Mouse (Mus musculus): ENCODE results near the gene Vps52. TPM values are rescaled to one million over a fixed set of nuclear protein-coding genes. Genes with fewer than 3 reads are reported as not detected.

Vps52 gene
- polyA plus RNA-seq, 1 experiment: 58.0 TPM

GRCm38 (mm10) chr17:33954646-33955554 lies 712 bp upstream of the Vps52 start:
- no peak for DNase-seq (ENCODE audit: low read depth in 1 of 2, low spot score in 2 of 2)
- no peaks in the 10 kb centered on the region for H3K27me3 ChIP-seq (ENCODE audit: control insufficient read depth, insufficient read depth, low read length)
- peak overlapping the region; percentile 85 for H3K4me3 ChIP-seq (ENCODE audit: extremely low read depth, insufficient read depth, insufficient read length)
- TF ChIP-seq POLR2A (IDR thresholded peaks at IDR 0.05; ENCODE audit: low read depth, low read length): no peak
- TF ChIP-seq CTCF (IDR thresholded peaks at IDR 0.05; ENCODE audit: extremely low read depth, insufficient read depth, insufficient read length, insufficient replicate concordance): no peak
- 2% methylated on average over 33 of the region's 33 CpGs for WGBS
- peaks cover 11% of the 10 kb centered on the region; the same call in 1 of the 2 replicates for H3K4me1 ChIP-seq (ENCODE audit: control insufficient read depth, insufficient read depth, insufficient read length)
- peaks cover 21% of the 10 kb centered on the region for H3K36me3 ChIP-seq (ENCODE audit: control insufficient read depth, insufficient read depth, low read length)
- H3K27ac ChIP-seq (ENCODE audit: insufficient read depth, low read length): peak overlapping the region; percentile 81

GRCm38 (mm10) chr17:33956336-33956735 lies 724 bp downstream of the Vps52 start:
- WGBS: 8% methylated on average over 10 of the region's 10 CpGs
- Histone ChIP-seq H3K4me3 (ENCODE audit: extremely low read depth, insufficient read depth, insufficient read length) (peak overlapping the region; percentile 90), H3K4me1 (ENCODE audit: control insufficient read depth, insufficient read depth, insufficient read length) (peaks cover 4% of the 10 kb centered on the region; the same call in 1 of the 2 replicates), H3K27me3 (ENCODE audit: control insufficient read depth, insufficient read depth, low read length) (no peaks in the 10 kb centered on the region), H3K27ac (ENCODE audit: insufficient read depth, low read length) (peak overlapping the region; percentile 95), H3K36me3 (ENCODE audit: control insufficient read depth, insufficient read depth, low read length) (peaks cover 30% of the 10 kb centered on the region)
- TF ChIP-seq CTCF (IDR thresholded peaks at IDR 0.05; ENCODE audit: extremely low read depth, insufficient read depth, insufficient read length, insufficient replicate concordance) (no peak), POLR2A (IDR thresholded peaks at IDR 0.05; ENCODE audit: low read depth, low read length) (no peak)
- DNase-seq (ENCODE audit: low read depth in 1 of 2, low spot score in 2 of 2): no peak

GRCm38 (mm10) chr17:33957493-33957892 lies 1.9 kb downstream of the Vps52 start:
- no peak overlapping the region for H3K4me3 ChIP-seq (ENCODE audit: extremely low read depth, insufficient read depth, insufficient read length)
- H3K36me3 ChIP-seq (ENCODE audit: control insufficient read depth, insufficient read depth, low read length): peaks cover 37% of the 10 kb centered on the region
- no peak for DNase-seq (ENCODE audit: low read depth in 1 of 2, low spot score in 2 of 2)
- no peak overlapping the region for H3K27ac ChIP-seq (ENCODE audit: insufficient read depth, low read length)
- WGBS: 54% methylated on average over 6 of the region's 6 CpGs
- H3K27me3 ChIP-seq (ENCODE audit: control insufficient read depth, insufficient read depth, low read length): no peaks in the 10 kb centered on the region
- peaks cover 4% of the 10 kb centered on the region; the same call in 1 of the 2 replicates for H3K4me1 ChIP-seq (ENCODE audit: control insufficient read depth, insufficient read depth, insufficient read length)
- TF ChIP-seq CTCF (IDR thresholded peaks at IDR 0.05; ENCODE audit: extremely low read depth, insufficient read depth, insufficient read length, insufficient replicate concordance): no peak
- TF ChIP-seq POLR2A (IDR thresholded peaks at IDR 0.05; ENCODE audit: low read depth, low read length): no peak

GRCm38 (mm10) chr17:33958451-33958850 lies 2.8 kb downstream of the Vps52 start:
- H3K36me3 ChIP-seq (ENCODE audit: control insufficient read depth, insufficient read depth, low read length): peaks cover 33% of the 10 kb centered on the region
- DNase-seq (ENCODE audit: low read depth in 1 of 2, low spot score in 2 of 2): no peak
- TF ChIP-seq CTCF (IDR thresholded peaks at IDR 0.05; ENCODE audit: extremely low read depth, insufficient read depth, insufficient read length, insufficient replicate concordance): no peak
- TF ChIP-seq POLR2A (IDR thresholded peaks at IDR 0.05; ENCODE audit: low read depth, low read length): no peak
- H3K27ac ChIP-seq (ENCODE audit: insufficient read depth, low read length): no peak overlapping the region
- H3K4me1 ChIP-seq (ENCODE audit: control insufficient read depth, insufficient read depth, insufficient read length): no peaks in the 10 kb centered on the region
- H3K27me3 ChIP-seq (ENCODE audit: control insufficient read depth, insufficient read depth, low read length): no peaks in the 10 kb centered on the region
- no peak overlapping the region for H3K4me3 ChIP-seq (ENCODE audit: extremely low read depth, insufficient read depth, insufficient read length)
- WGBS: 98% methylated on average over 11 of the region's 11 CpGs

- no peaks in the 10 kb centered on the region for H3K27me3 ChIP-seq (ENCODE audit: control insufficient read depth, insufficient read depth, low read length)
- DNase-seq (ENCODE audit: low read depth in 1 of 2, low spot score in 2 of 2): no peak
- peaks cover 33% of the 10 kb centered on the region for H3K36me3 ChIP-seq (ENCODE audit: control insufficient read depth, insufficient read depth, low read length)
- WGBS: 96% methylated on average over 13 of the region's 13 CpGs
- TF ChIP-seq POLR2A (IDR thresholded peaks at IDR 0.05; ENCODE audit: low read depth, low read length) (no peak), CTCF (IDR thresholded peaks at IDR 0.05; ENCODE audit: extremely low read depth, insufficient read depth, insufficient read length, insufficient replicate concordance) (no peak)
- H3K27ac ChIP-seq (ENCODE audit: insufficient read depth, low read length): no peak overlapping the region
- no peaks in the 10 kb centered on the region for H3K4me1 ChIP-seq (ENCODE audit: control insufficient read depth, insufficient read depth, insufficient read length)
- no peak overlapping the region for H3K4me3 ChIP-seq (ENCODE audit: extremely low read depth, insufficient read depth, insufficient read length)
Observed at GRCm38 (mm10) chr17:33959135-33959534, 3.5 kb downstream of the Vps52 start.

GRCm38 (mm10) chr17:33959948-33960347 lies 4.3 kb downstream of the Vps52 start:
- H3K36me3 ChIP-seq (ENCODE audit: control insufficient read depth, insufficient read depth, low read length): peaks cover 33% of the 10 kb centered on the region
- TF ChIP-seq CTCF (IDR thresholded peaks at IDR 0.05; ENCODE audit: extremely low read depth, insufficient read depth, insufficient read length, insufficient replicate concordance) (no peak), POLR2A (IDR thresholded peaks at IDR 0.05; ENCODE audit: low read depth, low read length) (no peak)
- H3K4me1 ChIP-seq (ENCODE audit: control insufficient read depth, insufficient read depth, insufficient read length): no peaks in the 10 kb centered on the region

GRCm38 (mm10) chr17:33962876-33963275 lies 7.3 kb downstream of the Vps52 start:
- Histone ChIP-seq H3K27ac (ENCODE audit: insufficient read depth, low read length) (no peak overlapping the region), H3K27me3 (ENCODE audit: control insufficient read depth, insufficient read depth, low read length) (no peaks in the 10 kb centered on the region), H3K4me1 (ENCODE audit: control insufficient read depth, insufficient read depth, insufficient read length) (no peaks in the 10 kb centered on the region), H3K36me3 (ENCODE audit: control insufficient read depth, insufficient read depth, low read length) (peaks cover 40% of the 10 kb centered on the region), H3K4me3 (ENCODE audit: extremely low read depth, insufficient read depth, insufficient read length) (no peak overlapping the region)
- TF ChIP-seq CTCF (IDR thresholded peaks at IDR 0.05; ENCODE audit: extremely low read depth, insufficient read depth, insufficient read length, insufficient replicate concordance): no peak
- TF ChIP-seq POLR2A (IDR thresholded peaks at IDR 0.05; ENCODE audit: low read depth, low read length): no peak
- DNase-seq (ENCODE audit: low read depth in 1 of 2, low spot score in 2 of 2): no peak
- 97% methylated on average over 7 of the region's 7 CpGs for WGBS

More at GRCm38 (mm10) chr17:33959948-33960347, 4.3 kb downstream of the Vps52 start:
- no peaks in the 10 kb centered on the region for H3K27me3 ChIP-seq (ENCODE audit: control insufficient read depth, insufficient read depth, low read length)
- DNase-seq (ENCODE audit: low read depth in 1 of 2, low spot score in 2 of 2): no peak
- H3K4me3 ChIP-seq (ENCODE audit: extremely low read depth, insufficient read depth, insufficient read length): no peak overlapping the region
- 96% methylated on average over 15 of the region's 15 CpGs for WGBS
- H3K27ac ChIP-seq (ENCODE audit: insufficient read depth, low read length): no peak overlapping the region

Measured in spleen, adult 2 months (tissue).